In genomic region chr7:73537228-73537627, GRCm38 (mm10) we compare ENCODE assay signal across 8 mouse cellular contexts. TPM values are rescaled to one million over a fixed set of nuclear protein-coding genes. Genes with fewer than 3 reads are reported as not detected.
DNase-seq lines count a peak whose midpoint lies in the region; ATAC-seq and TF ChIP-seq lines count a peak whose summit lies in the region.

No protein-coding gene starts in this region.

- H3K27ac ChIP-seq in gastrocnemius, adult 2 months, result peak overlapping the region; percentile 99
- peak overlapping the region; percentile 71 for H3K27ac ChIP-seq in thymus, adult 2 months (ENCODE audit: control insufficient read depth, insufficient read depth, low read length)
- H3K27ac ChIP-seq in liver, embryonic 13.5 days, result peak overlapping the region; percentile 86
- H3K27ac ChIP-seq in stomach, postnatal 0 days (replicated peaks), result peak overlapping the region; percentile 91

- TF ChIP-seq POLR2A in thymus, adult 2 months (IDR thresholded peaks at IDR 0.05; ENCODE audit: control insufficient read depth, extremely low read depth, insufficient read depth, low read length, poor library complexity), result no peak

- H3K36me3 ChIP-seq in thymus, adult 2 months (ENCODE audit: control insufficient read depth, insufficient read depth, low read length), result peaks cover 11% of the 10 kb centered on the region
- peaks cover 29% of the 10 kb centered on the region for H3K36me3 ChIP-seq in liver, embryonic 13.5 days
- no peaks in the 10 kb centered on the region for H3K36me3 ChIP-seq in stomach, postnatal 0 days (ENCODE audit: control insufficient read depth, insufficient read depth, low read length)

- H3K9me3 ChIP-seq in liver, embryonic 13.5 days (replicated peaks), result no peaks in the 10 kb centered on the region
- no peaks in the 10 kb centered on the region for H3K9me3 ChIP-seq in stomach, postnatal 0 days (ENCODE audit: control insufficient read depth, low read length)

- no peak for ATAC-seq in liver, embryonic 13.5 days (ENCODE audit: low read depth)
- ATAC-seq in stomach, postnatal 0 days (ENCODE audit: low FRiP score, low TSS enrichment), result no peak

- H3K27me3 ChIP-seq in thymus, adult 2 months (ENCODE audit: control insufficient read depth, insufficient read depth, low read length), result no peaks in the 10 kb centered on the region
- no peaks in the 10 kb centered on the region for H3K27me3 ChIP-seq in liver, embryonic 13.5 days
- H3K27me3 ChIP-seq in stomach, postnatal 0 days (ENCODE audit: control insufficient read depth, insufficient read depth, low read length), result no peaks in the 10 kb centered on the region

- no peak for TF ChIP-seq CTCF in gastrocnemius, adult 2 months (IDR thresholded peaks at IDR 0.05)
- TF ChIP-seq CTCF in thymus, adult 2 months (IDR thresholded peaks at IDR 0.05; ENCODE audit: borderline replicate concordance, control insufficient read depth, extremely low read depth, insufficient read depth, low read length, poor library complexity), result no peak
- no peak for TF ChIP-seq CTCF in stomach, postnatal 0 days (IDR thresholded peaks at IDR 0.05; ENCODE audit: low read depth)

- no peak for TF ChIP-seq EP300 in stomach, postnatal 0 days (optimal IDR thresholded peaks at IDR 0.05)

- peak overlapping the region; percentile 81 for H3K4me3 ChIP-seq in gastrocnemius, adult 2 months
- H3K4me3 ChIP-seq in thymus, adult 2 months (ENCODE audit: control insufficient read depth, insufficient read depth, low read length), result peak overlapping the region; percentile 45
- H3K4me3 ChIP-seq in liver, embryonic 13.5 days (replicated peaks), result peak overlapping the region; percentile 68
- peak overlapping the region; percentile 42 for H3K4me3 ChIP-seq in stomach, postnatal 0 days (ENCODE audit: low read depth, low read length)

- no peak for DNase-seq in gastrocnemius, adult 2 months
- no peak for DNase-seq in gastrocnemius, postnatal 10 days
- no peak for DNase-seq in thymus, adult 2 months
- no peak for DNase-seq in thymus, postnatal 36 days
- DNase-seq in liver, embryonic 13.5 days, result no peak
- DNase-seq in stomach, postnatal 0 days (ENCODE audit: low spot score), result no peak
- no peak for DNase-seq in embryo, embryonic 10.5 days (ENCODE audit: low spot score)
- DNase-seq in thymus, postnatal 25 days, result no peak

- intact Hi-C loops in gastrocnemius, adult 2 months (cut with DNase I), result loop anchor here (1.0 kb wide), 1 partner anchor 81 kb away; no protein-coding TSS in a partner anchor

- H3K4me2 ChIP-seq in liver, embryonic 13.5 days, result peak overlapping the region; percentile 82
- peak overlapping the region; percentile 59 for H3K4me2 ChIP-seq in stomach, postnatal 0 days (replicated peaks; ENCODE audit: low read depth)

- H3K9ac ChIP-seq in liver, embryonic 13.5 days, result peak overlapping the region; percentile 75
- peak overlapping the region; percentile 62 for H3K9ac ChIP-seq in stomach, postnatal 0 days (ENCODE audit: low read length)

- 3% methylated on average over 10 of the region's 10 CpGs for WGBS in thymus, adult 2 months
- 7% methylated on average over 10 of the region's 10 CpGs for whole genome bisulfite sequencing in liver, embryonic 13.5 days (ENCODE audit: insufficient replicate concordance)
- WGBS in stomach, postnatal 0 days, result 8% methylated on average over 10 of the region's 10 CpGs

- peaks cover 9% of the 10 kb centered on the region for H3K4me1 ChIP-seq in thymus, adult 2 months (replicated peaks; ENCODE audit: control insufficient read depth, insufficient read depth, low read length)
- H3K4me1 ChIP-seq in liver, embryonic 13.5 days (replicated peaks), result peaks cover 50% of the 10 kb centered on the region
- H3K4me1 ChIP-seq in stomach, postnatal 0 days (replicated peaks; ENCODE audit: control insufficient read depth, insufficient read depth), result no peaks in the 10 kb centered on the region; the same call in none of the 2 replicates

RNA-seq across cellular contexts. Expression of gene Chd2, which starts 4.4 kb away (rescaled TPM):
- 10 to 100 TPM; 40.7 to 48.4 TPM for total RNA-seq in gastrocnemius, adult 2 months (2021)
- total RNA-seq in gastrocnemius, postnatal 10 days (2021), result 10 to 100 TPM; 42.9 to 57.0 TPM
- polyA plus RNA-seq in thymus, adult 2 months (2012; rRNA removed), result 84.9 and 88.1 TPM in 2 replicates
- 18.8 and 25.6 TPM in 2 replicates for polyA plus RNA-seq in liver, embryonic 13.5 days (2015; fragmentation: Nextera tagmentation; extraction: Ambion mirVana)
- 15.9 and 18.0 TPM in 2 replicates for polyA plus RNA-seq in stomach, postnatal 0 days (2015; fragmentation: Nextera tagmentation; extraction: Ambion mirVana)
